Mouse (Mus musculus) neural tube, embryonic 14.5 days (tissue): ENCODE measurements around the gene Nell2. TPM values are rescaled to one million over a fixed set of nuclear protein-coding genes. Genes with fewer than 3 reads are reported as not detected.

Source experiments
- ATAC-seq: fragments of 200-750 bp; cut with Nextera tagmentation; 2 replicates; pipeline ENCODE4 v1.8.0; 2017; ENCODE audit warnings: low read depth, mild to moderate bottlenecking, moderate TSS enrichment, moderate library complexity
- H3K27ac ChIP-seq: fragments of 300-500 bp; sonication (generic); 2 replicates; pipeline ENCODE4 v1.5.1; 2014; ENCODE audit warnings: low read depth, mild to moderate bottlenecking, control low read depth, low read length, moderate library complexity, mixed read lengths
- H3K27me3 ChIP-seq: fragments of 300-500 bp; sonication (generic); 2 replicates; pipeline ENCODE4 v1.6.1; 2014; ENCODE audit warnings: low read length; ENCODE audit not compliant: control insufficient read depth, insufficient read depth
- H3K36me3 ChIP-seq: fragments of 300-500 bp; sonication (generic); 2 replicates; pipeline ENCODE4 v1.6.1; 2014; ENCODE audit warnings: low read length, mixed read lengths; ENCODE audit not compliant: control insufficient read depth, insufficient read depth
- H3K4me1 ChIP-seq: fragments of 300-500 bp; sonication (generic); 2 replicates; pipeline ENCODE4 v1.6.1; 2014; ENCODE audit warnings: low read length; ENCODE audit not compliant: control insufficient read depth, insufficient read depth
- H3K4me2 ChIP-seq: fragments of 300-500 bp; sonication (generic); 2 replicates; pipeline ENCODE4 v1.6.1; 2014; ENCODE audit warnings: mild to moderate bottlenecking, low read depth, low read length, control low read depth
- H3K4me3 ChIP-seq: fragments of 300-500 bp; sonication (generic); 2 replicates; pipeline ENCODE4 v1.5.1; 2014; ENCODE audit warnings: low read depth, low read length, control low read depth, mixed read lengths
- H3K9ac ChIP-seq: fragments of 300-500 bp; sonication (generic); replicated peaks from 2 replicates; pipeline ENCODE4 v1.6.1; 2014; ENCODE audit warnings: low read depth, mild to moderate bottlenecking, control low read depth, low read length, mixed read lengths
- H3K9me3 ChIP-seq: fragments of 300-500 bp; sonication (generic); 2 replicates; pipeline ENCODE4 v1.6.1; 2016; ENCODE audit warnings: low read length; ENCODE audit not compliant: control insufficient read depth
- WGBS: fragments of 180-500 bp; shearing (Covaris S2); extraction: QIAGEN DNeasy Blood & Tissue Kit; methylation state at CpG from one replicate; pipeline ENCODE4 v1.1.7; 2014; 5-methylcytosine and 5-hydroxymethylcytosine counted together
- polyA plus RNA-seq: library from polyadenylated mRNA; unstranded; fragments of >200 nt; fragmentation: Nextera tagmentation; extraction: Ambion mirVana; gene quantifications from 2 replicates; pipeline ENCODE4 v1.2.1, GENCODE M21; 2014

The Nell2 gene
- polyA plus RNA-seq, 1 experiment from 2014 or later = 217 TPM

DNA sequence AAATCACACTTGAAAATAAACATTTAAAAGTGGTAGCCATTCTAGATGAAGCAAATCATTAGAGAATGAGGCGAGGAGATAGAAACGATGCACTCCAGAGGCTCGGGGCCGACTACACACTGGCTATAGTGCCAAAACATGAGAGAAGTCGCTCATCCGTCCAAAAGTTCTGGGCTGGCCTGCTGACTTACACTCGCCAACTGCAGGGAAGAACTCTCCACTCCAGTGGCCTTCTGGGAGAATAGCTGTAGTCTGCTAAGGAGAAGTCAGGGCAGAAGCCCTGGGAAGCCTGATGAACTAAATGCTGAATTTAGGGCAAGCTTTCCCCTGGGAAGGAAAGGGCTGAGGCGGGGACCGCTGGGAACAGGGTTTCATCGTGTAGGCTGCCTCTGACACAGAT is 231.8 kb downstream of the Nell2 start:
- Histone ChIP-seq H3K9ac (no peak overlapping the region), H3K27ac (no peak overlapping the region), H3K36me3 (no peaks in the 10 kb centered on the region), H3K9me3 (no peaks in the 10 kb centered on the region), H3K4me3 (no peak overlapping the region), H3K4me1 (no peaks in the 10 kb centered on the region), H3K27me3 (no peaks in the 10 kb centered on the region), H3K4me2 (no peak overlapping the region)
- 90% methylated on average over 10 of the region's 10 CpGs for WGBS
- ATAC-seq = no peak

DNA sequence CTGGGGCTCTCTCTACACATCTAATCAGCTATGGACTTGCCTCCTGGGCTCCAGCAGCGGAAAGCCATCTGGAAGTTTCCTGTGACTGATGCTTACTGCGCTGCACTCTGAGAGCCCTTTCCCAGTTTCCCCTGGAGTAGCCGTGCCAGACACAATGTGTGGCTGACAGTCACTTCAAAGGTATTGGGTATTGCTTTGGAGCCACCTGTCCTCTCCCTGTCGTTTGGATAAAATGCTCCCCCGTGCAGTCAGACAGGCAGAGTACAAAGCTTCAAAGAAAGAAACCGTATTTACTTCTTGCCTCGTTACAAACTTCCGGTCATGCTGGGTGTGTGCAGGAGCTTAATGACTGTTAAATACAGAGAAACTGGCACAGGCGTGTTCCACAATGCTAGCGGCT is 239.3 kb downstream of the Nell2 start:
- Histone ChIP-seq H3K4me3 (no peak overlapping the region), H3K27ac (no peak overlapping the region), H3K9ac (no peak overlapping the region), H3K4me2 (no peak overlapping the region), H3K9me3 (no peaks in the 10 kb centered on the region), H3K4me1 (peaks cover 5% of the 10 kb centered on the region; the same call in 1 of the 2 replicates), H3K27me3 (no peaks in the 10 kb centered on the region), H3K36me3 (no peaks in the 10 kb centered on the region)
- 38% methylated on average over 10 of the region's 10 CpGs for WGBS
- no peak for ATAC-seq

DNA sequence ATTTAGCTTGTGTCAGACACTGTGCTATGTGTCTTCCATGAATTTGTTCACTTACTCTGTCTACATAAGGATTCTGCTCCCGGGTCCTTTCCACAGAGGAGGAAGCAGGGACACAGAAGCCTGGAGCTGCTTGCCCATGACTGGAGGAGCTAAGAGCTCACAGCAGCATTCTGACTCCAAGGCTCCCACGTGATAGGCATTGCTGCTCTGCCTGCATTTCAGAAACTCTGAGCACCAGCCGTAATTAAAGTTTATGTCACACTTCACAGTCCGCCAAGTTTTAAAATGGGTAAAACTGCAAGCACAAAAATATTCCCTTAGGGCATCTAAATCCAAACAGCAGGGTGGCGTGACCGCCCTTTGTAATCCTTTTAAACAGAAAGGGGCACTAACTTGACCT is 243.2 kb downstream of the Nell2 start:
- Histone ChIP-seq H3K36me3 (no peaks in the 10 kb centered on the region), H3K9me3 (no peaks in the 10 kb centered on the region), H3K4me2 (no peak overlapping the region), H3K4me3 (no peak overlapping the region), H3K4me1 (peaks cover 11% of the 10 kb centered on the region), H3K27me3 (no peaks in the 10 kb centered on the region), H3K27ac (no peak overlapping the region), H3K9ac (no peak overlapping the region)
- ATAC-seq = no peak; the same call in 1 of the 2 replicates
- WGBS = 20% methylated on average over 6 of the region's 6 CpGs

DNA sequence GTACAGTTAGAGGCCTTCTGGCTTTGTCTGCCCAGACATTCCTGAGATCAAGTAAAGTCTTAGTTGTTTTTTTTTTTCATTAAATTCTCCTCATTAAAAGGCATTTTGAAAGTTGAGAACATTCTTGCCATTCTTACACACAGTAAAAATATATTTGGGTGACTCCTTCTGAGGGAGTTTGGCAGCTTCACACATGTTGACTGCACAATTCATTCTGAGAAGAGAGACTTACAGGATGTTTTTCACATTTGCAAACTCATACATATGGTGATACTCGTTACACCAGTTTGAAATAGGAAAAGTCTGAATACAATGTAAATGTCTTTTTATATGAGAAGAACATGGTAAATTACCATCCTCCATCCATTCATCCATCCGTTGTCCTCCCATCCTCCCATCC is 247.4 kb downstream of the Nell2 start:
- 85% methylated on average over 2 of the region's 2 CpGs for WGBS
- Histone ChIP-seq H3K36me3 (no peaks in the 10 kb centered on the region), H3K4me2 (no peak overlapping the region), H3K9ac (no peak overlapping the region), H3K4me3 (no peak overlapping the region), H3K27ac (no peak overlapping the region), H3K27me3 (no peaks in the 10 kb centered on the region), H3K9me3 (no peaks in the 10 kb centered on the region), H3K4me1 (peaks cover 6% of the 10 kb centered on the region; the same call in 1 of the 2 replicates)
- no peak for ATAC-seq

DNA sequence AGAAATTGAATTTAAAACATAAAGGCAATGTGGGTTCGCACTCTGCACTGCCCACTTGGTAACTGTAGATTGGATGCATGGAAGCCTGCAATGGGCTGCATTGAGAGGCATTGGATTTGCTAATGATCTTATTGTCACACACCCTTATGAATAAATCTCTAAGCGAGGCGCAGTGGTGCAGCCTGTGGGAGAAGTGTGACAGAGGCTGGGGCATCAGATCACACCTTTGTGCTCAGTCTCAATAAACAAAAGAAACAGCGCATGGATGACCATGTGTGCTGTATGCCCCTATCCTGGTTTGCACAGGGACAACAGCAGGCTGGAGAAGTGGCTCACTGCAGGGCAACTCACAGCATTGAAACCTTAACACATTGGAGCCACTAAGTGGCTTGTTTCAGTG is 250.4 kb downstream of the Nell2 start:
- Histone ChIP-seq H3K27me3 (no peaks in the 10 kb centered on the region), H3K9me3 (no peaks in the 10 kb centered on the region), H3K4me1 (peaks cover 6% of the 10 kb centered on the region; the same call in 1 of the 2 replicates), H3K4me2 (no peak overlapping the region), H3K36me3 (no peaks in the 10 kb centered on the region), H3K4me3 (no peak overlapping the region), H3K9ac (no peak overlapping the region), H3K27ac (no peak overlapping the region)
- WGBS = 77% methylated on average over 4 of the region's 4 CpGs
- no peak for ATAC-seq

DNA sequence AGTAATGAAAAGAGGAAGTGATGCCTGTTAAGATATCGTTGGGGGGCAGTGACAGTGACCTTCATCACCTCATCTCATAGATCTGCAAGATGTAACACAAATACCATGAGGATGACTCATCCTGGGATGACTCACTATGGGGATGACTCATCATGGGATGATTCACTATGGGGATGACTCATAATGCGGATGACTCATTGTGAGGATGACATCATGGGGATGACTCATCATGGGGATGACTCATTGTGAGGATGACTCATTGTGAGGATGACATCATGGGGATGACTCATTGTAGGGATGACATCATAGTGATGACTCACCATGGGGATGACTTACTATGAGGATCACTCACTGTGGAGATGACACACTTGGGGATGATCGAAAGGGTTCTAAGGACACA is 251.8 kb downstream of the Nell2 start:
- Histone ChIP-seq H3K27ac (no peak overlapping the region), H3K27me3 (no peaks in the 10 kb centered on the region), H3K36me3 (no peaks in the 10 kb centered on the region), H3K9ac (no peak overlapping the region), H3K9me3 (no peaks in the 10 kb centered on the region), H3K4me1 (peaks cover 6% of the 10 kb centered on the region; the same call in 1 of the 2 replicates), H3K4me2 (no peak overlapping the region), H3K4me3 (no peak overlapping the region)
- no peak for ATAC-seq
- 97% methylated on average over 3 of the region's 3 CpGs for WGBS

DNA sequence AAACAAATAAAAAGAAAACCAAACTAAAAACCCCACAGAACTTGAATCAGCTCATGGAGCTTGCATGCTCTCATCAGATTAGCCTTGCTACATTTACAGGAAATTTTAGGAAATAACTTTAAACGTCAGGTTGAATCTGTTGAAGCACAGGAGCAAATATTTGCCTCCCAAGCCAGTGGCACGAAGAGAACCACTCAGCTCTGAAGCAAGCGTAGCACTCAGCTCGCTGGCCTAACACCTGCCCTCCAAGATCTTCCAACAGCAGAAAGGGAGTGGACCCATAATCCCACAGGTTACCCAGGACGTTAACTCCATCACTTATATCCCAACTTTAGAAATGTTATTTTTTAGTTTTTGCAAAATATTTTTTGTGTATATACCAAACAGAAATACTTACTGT is 252.8 kb downstream of the Nell2 start:
- ATAC-seq = no peak
- Histone ChIP-seq H3K4me2 (no peak overlapping the region), H3K9ac (no peak overlapping the region), H3K4me3 (no peak overlapping the region), H3K27ac (no peak overlapping the region), H3K4me1 (peaks cover 2% of the 10 kb centered on the region; the same call in 1 of the 2 replicates), H3K36me3 (no peaks in the 10 kb centered on the region), H3K9me3 (no peaks in the 10 kb centered on the region), H3K27me3 (no peaks in the 10 kb centered on the region)
- 93% methylated on average over 5 of the region's 5 CpGs for WGBS

DNA sequence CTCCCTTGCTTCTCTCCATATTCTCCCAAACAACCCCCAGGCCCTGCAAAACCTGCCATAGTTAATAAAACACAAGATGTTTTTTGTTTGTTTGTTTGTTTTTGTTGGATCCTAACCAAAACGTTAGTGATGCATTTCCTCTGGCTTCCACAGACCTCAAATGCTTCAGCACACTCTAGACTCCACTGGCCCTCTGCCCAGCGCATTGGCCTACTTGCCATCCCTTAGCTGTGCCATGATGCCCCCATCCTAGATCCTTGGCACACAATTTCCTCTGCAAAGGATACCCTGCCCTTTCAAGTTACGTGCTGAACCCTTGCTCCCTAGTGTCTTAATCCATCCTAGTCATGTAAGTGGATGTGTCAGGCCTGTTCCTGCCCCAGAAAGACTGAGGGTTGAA is 255.1 kb downstream of the Nell2 start:
- no peak overlapping the region for H3K4me3 ChIP-seq
- H3K27me3 ChIP-seq = no peaks in the 10 kb centered on the region
- H3K4me2 ChIP-seq = no peak overlapping the region
- H3K9me3 ChIP-seq = no peaks in the 10 kb centered on the region
- no peak for ATAC-seq
- H3K27ac ChIP-seq = no peak overlapping the region
- H3K9ac ChIP-seq = no peak overlapping the region
- WGBS = 91% methylated on average over 3 of the region's 3 CpGs
- H3K36me3 ChIP-seq = no peaks in the 10 kb centered on the region
- H3K4me1 ChIP-seq = no peaks in the 10 kb centered on the region

DNA sequence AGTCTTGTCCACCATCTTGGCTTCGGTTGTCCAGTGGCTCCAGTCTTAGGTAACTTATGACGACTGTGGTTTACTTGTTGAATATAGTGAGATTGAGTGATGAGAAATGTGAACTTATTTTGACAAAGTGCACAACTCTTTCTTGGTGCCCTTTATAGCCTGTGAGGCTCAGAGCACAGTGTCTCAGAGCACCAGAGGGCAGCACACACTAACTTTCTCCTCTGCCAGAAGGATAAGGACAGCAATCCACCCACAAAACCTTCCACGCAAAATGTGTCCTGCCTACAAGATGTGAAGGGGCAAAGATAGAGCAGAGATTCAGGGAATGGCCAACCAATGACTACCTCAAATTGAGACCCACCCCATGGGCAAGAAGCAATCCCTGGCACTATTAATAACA is 256.2 kb downstream of the Nell2 start:
- H3K27ac ChIP-seq = no peak overlapping the region
- no peaks in the 10 kb centered on the region for H3K27me3 ChIP-seq
- ATAC-seq = no peak

More for the DNA sequence above, 256.2 kb downstream of the Nell2 start:
- Histone ChIP-seq H3K9me3 (no peaks in the 10 kb centered on the region), H3K36me3 (no peaks in the 10 kb centered on the region), H3K4me1 (no peaks in the 10 kb centered on the region), H3K4me2 (no peak overlapping the region), H3K4me3 (no peak overlapping the region), H3K9ac (no peak overlapping the region)
- 91% methylated on average over 3 of the region's 3 CpGs for WGBS
